Mouse (Mus musculus) layer of hippocampus, postnatal 14 days (tissue): ENCODE data around the gene Tfcp2. TPM values are rescaled to one million over a fixed set of nuclear protein-coding genes. Genes with fewer than 3 reads are reported as not detected.
"Not testable (repeated sequence)": the region's sequence is repeated elsewhere in the genome, so short reads cannot be mapped to it uniquely, and the experiment has no call there.

Experiments
- DNase-seq, 2 experiments: peaks; one replicate each; pipeline ENCODE4 v3.0.0; 2021 to 2022; ENCODE audit warnings: low spot score in 2 of 2, mixed read lengths in 1 of 2
- total RNA-seq, 2 experiments: library from RNA; stranded (reverse); gene quantifications; 2 replicates each; pipeline ENCODE4 v1.2.3; 2021

Tfcp2 gene
- total RNA-seq, 2 experiments from 2014 or later = 31.1 to 31.6 TPM

GRCm38 (mm10) chr15:100488297-100488696 lies 63.5 kb downstream of the Tfcp2 start:
- not testable (repeated sequence) for DNase-seq

- DNase-seq = no peak
Observed at GRCm38 (mm10) chr15:100487050-100487449, 64.8 kb downstream of the Tfcp2 start.

GRCm38 (mm10) chr15:100486450-100486849 lies 65.4 kb downstream of the Tfcp2 start:
- no peak for DNase-seq

GRCm38 (mm10) chr15:100485576-100485975 lies 66.2 kb downstream of the Tfcp2 start:
- no peak for DNase-seq

- DNase-seq = no peak
Observed at GRCm38 (mm10) chr15:100478925-100479324, 72.9 kb downstream of the Tfcp2 start.

- DNase-seq = no peak
Observed at GRCm38 (mm10) chr15:100478351-100478750, 73.5 kb downstream of the Tfcp2 start.

GRCm38 (mm10) chr15:100473926-100474503 lies 77.8 kb downstream of the Tfcp2 start:
- DNase-seq = no peak

GRCm38 (mm10) chr15:100470037-100470436 lies 81.8 kb downstream of the Tfcp2 start:
- DNase-seq = no peak

GRCm38 (mm10) chr15:100469189-100469545 lies 82.6 kb downstream of the Tfcp2 start:
- DNase-seq = no peak

GRCm38 (mm10) chr15:100468295-100469188 lies 83.3 kb downstream of the Tfcp2 start, which contains the start of gene Letmd1:
Gene Letmd1 (plus strand): TSS chr15:100469023.
- DNase-seq = peak; percentile 89 to 93

GRCm38 (mm10) chr15:100467738-100468137 lies 84.1 kb downstream of the Tfcp2 start:
- no peak for DNase-seq

GRCm38 (mm10) chr15:100465432-100465831 lies 86.4 kb downstream of the Tfcp2 start:
- no peak for DNase-seq

GRCm38 (mm10) chr15:100463712-100464111 lies 88.1 kb downstream of the Tfcp2 start:
- peak; percentile 70 to 81 for DNase-seq

GRCm38 (mm10) chr15:100462086-100462485 lies 89.7 kb downstream of the Tfcp2 start:
- no peak for DNase-seq

- no peak for DNase-seq
Observed at GRCm38 (mm10) chr15:100461646-100462045, 90.2 kb downstream of the Tfcp2 start.

GRCm38 (mm10) chr15:100460942-100461341 lies 90.9 kb downstream of the Tfcp2 start:
- no peak for DNase-seq

- DNase-seq = peak in 1 of 2 experiments; percentile 59
Observed at GRCm38 (mm10) chr15:100458055-100458454, 93.8 kb downstream of the Tfcp2 start.

- DNase-seq = peak in 1 of 2 experiments; percentile 69
Observed at GRCm38 (mm10) chr15:100457340-100457739, 94.5 kb downstream of the Tfcp2 start.

- DNase-seq = no peak
Observed at GRCm38 (mm10) chr15:100456356-100456991, 95.3 kb downstream of the Tfcp2 start.

- no peak for DNase-seq
Observed at GRCm38 (mm10) chr15:100452486-100452885, 99.3 kb downstream of the Tfcp2 start.

GRCm38 (mm10) chr15:100451245-100451644 lies 100.6 kb downstream of the Tfcp2 start:
- peak; percentile 61 to 64 for DNase-seq

- DNase-seq = no peak
Observed at GRCm38 (mm10) chr15:100449495-100449894, 102.3 kb downstream of the Tfcp2 start.
